In the genomic region with DNA sequence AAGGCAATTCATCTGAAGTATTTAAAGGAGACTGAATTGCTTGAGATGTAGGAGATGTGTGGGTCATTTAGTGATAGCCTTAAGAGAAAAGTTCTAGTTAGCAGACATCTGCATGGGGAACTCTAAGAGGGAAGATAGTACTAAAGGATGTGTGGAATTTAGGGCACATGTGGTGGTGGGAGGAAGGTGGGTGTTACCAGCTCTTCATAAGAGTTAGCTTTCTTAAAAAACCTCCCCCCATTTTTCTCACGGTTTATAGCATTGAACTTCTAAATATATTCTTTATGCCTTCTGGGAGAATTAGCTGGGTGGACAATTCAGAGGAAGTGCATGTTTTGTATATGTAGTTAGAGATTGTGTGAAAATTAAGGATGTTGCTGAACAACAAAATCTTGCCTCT, we compare ENCODE assay signal across 10 mouse cellular contexts.
"Had no signal": no experiment of that assay in that cellular context is flagged by ENCODE, and none has a peak within 500 bp of the region (broad histone marks: within the 10 kb centered on the region; RNA-seq: fewer than 3 reads in every experiment).

No protein-coding gene starts in this region.

- ATAC-seq: liver, postnatal 0 days; lung, postnatal 0 days; midbrain, embryonic 13.5 days; midbrain, embryonic 15.5 days had no signal

- DNase-seq: liver, postnatal 0 days; lung, adult 2 months; lung, postnatal 14 days; lung, postnatal 36 days; thymus, adult 18-20 months; thymus, postnatal 14 days; thymus, postnatal 36 days had no signal
